Mouse (Mus musculus) embryonic fibroblast, embryonic 13.5 days (primary cell): ENCODE measurements around the gene Fcna.

ENCODE experiments used
- CTCF ChIP-seq: IDR thresholded peaks from 2 replicates; pipeline ENCODE4 v1.5.1; 2011; ENCODE audit warnings: mild to moderate bottlenecking, control low read depth, low read length, moderate library complexity, borderline replicate concordance; ENCODE audit not compliant: insufficient read depth
- POLR2A ChIP-seq: IDR thresholded peaks from 2 replicates; pipeline ENCODE4 v1.6.1; 2011; ENCODE audit warnings: low read depth, mild to moderate bottlenecking, control low read depth, low read length, moderate library complexity

DNA sequence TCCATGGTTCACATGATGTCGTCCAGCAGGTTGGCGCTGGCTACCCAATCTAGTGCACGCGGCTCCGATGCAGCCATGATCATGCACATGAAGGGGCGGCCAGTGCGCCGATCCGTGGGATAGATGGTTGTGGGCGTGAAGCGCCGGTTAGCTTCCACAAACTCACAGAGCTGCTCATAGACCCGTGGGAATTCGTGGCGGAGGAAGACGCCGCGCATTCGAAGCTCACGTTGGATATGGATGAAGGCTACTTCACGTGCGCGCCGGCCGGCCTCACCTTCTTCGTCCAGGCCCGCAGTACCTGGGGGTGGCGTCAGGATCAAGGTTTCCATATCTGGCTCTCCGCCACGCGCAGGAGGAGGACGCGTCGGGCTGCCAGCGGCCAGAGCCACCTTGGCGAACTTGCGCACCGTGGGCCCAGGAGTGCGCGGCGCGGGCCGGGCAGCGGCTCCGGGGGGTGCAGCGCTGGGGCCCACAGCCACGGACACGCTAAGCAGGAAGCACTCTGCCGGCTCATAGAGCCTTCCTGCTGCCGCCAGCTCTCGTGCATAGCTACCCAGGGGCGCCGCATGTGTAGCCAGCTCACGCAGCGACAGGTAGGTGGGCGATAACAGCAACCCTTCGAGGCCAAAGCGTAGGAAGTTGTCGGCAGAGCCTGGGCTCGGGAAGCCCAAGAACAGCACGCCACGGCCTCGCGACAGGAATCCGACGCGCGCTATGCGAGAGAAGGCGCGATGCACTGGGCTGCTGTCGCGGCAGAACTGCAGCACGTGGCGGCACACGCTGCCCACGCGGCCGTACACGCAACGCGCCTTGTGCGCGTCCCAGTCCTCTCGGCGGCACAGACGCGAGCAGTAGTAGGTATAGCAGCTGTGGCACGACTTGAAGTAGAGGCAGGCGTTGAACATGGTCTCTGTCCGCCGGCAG is 50.6 kb downstream of the Fcna start:
- TF ChIP-seq CTCF (no peak), POLR2A (no peak)
